Mouse (Mus musculus) heart, postnatal 0 days (tissue): Measurements from ENCODE around the gene Crat. TPM values are rescaled to one million over a fixed set of nuclear protein-coding genes. Genes with fewer than 3 reads are reported as not detected.

Experiments used
- ATAC-seq: fragments of 200-750 bp; cut with Nextera tagmentation; 2 replicates; pipeline ENCODE4 v1.8.0; 2017; ENCODE audit warnings: low read depth, moderate number of reproducible peaks, moderate library complexity; ENCODE audit not compliant: insufficient read depth
- DNase-seq: peaks from one replicate; pipeline ENCODE4 v3.0.0-alpha.2; 2016; ENCODE audit warnings: low spot score
- H3K27ac ChIP-seq: fragments of 300-500 bp; sonication (generic); 2 replicates; pipeline ENCODE4 v1.5.1; 2014; ENCODE audit warnings: low read depth, mild to moderate bottlenecking
- H3K27me3 ChIP-seq: fragments of 300-500 bp; sonication (generic); 2 replicates; pipeline ENCODE4 v1.6.1; 2014; ENCODE audit warnings: low read length, mixed read lengths; ENCODE audit not compliant: control insufficient read depth, insufficient read depth
- H3K36me3 ChIP-seq: fragments of 300-500 bp; sonication (generic); replicated peaks from 2 replicates; pipeline ENCODE4 v1.6.1; 2014; ENCODE audit warnings: low read length, mixed read lengths; ENCODE audit not compliant: control insufficient read depth, insufficient read depth
- H3K4me1 ChIP-seq: fragments of 300-500 bp; sonication (generic); 2 replicates; pipeline ENCODE4 v1.6.1; 2014; ENCODE audit warnings: antibody characterized with exemption; ENCODE audit not compliant: control insufficient read depth, insufficient read depth
- H3K4me2 ChIP-seq: fragments of 300-500 bp; sonication (generic); 2 replicates; pipeline ENCODE4 v1.6.1; 2014; ENCODE audit warnings: low read depth, mild to moderate bottlenecking, low read length, moderate library complexity
- H3K4me3 ChIP-seq: fragments of 300-500 bp; sonication (generic); 2 replicates; pipeline ENCODE4 v1.5.1; 2014; ENCODE audit warnings: low read depth, low read length
- H3K9ac ChIP-seq: fragments of 300-500 bp; sonication (generic); replicated peaks from 2 replicates; pipeline ENCODE4 v1.6.1; 2014; ENCODE audit warnings: low read depth, low read length, mixed read lengths
- H3K9me3 ChIP-seq: fragments of 300-500 bp; sonication (generic); replicated peaks from 2 replicates; pipeline ENCODE4 v1.6.1; 2016; ENCODE audit warnings: low read length; ENCODE audit not compliant: control insufficient read depth
- CTCF ChIP-seq: IDR thresholded peaks from 2 replicates; pipeline ENCODE4 v1.5.1; 2016; ENCODE audit warnings: antibody characterized with exemption, control low read depth, low read depth
- EP300 ChIP-seq: IDR thresholded peaks from 2 replicates; pipeline ENCODE4 v1.6.1; 2016; ENCODE audit warnings: antibody characterized with exemption, low read depth
- WGBS: fragments of 180-500 bp; shearing (Covaris S2); extraction: QIAGEN DNeasy Blood & Tissue Kit; methylation state at CpG from one replicate; pipeline ENCODE4 v1.1.7; 2014; 5-methylcytosine and 5-hydroxymethylcytosine counted together
- polyA plus RNA-seq: library from polyadenylated mRNA; unstranded; fragments of >200 nt; fragmentation: Nextera tagmentation; extraction: Ambion mirVana; gene quantifications from 2 replicates; pipeline ENCODE4 v1.2.1, GENCODE M21; 2015
- total RNA-seq: library from RNA; depleted of rRNA; stranded (reverse); fragments of >200 nt; gene quantifications from 2 replicates; pipeline ENCODE4 v1.2.3, GENCODE M21; 2014; ENCODE audit warnings: low replicate concordance

Crat gene
- total and polyA plus RNA-seq, 2 experiments from 2014 or later = 263 to 413 TPM

DNA sequence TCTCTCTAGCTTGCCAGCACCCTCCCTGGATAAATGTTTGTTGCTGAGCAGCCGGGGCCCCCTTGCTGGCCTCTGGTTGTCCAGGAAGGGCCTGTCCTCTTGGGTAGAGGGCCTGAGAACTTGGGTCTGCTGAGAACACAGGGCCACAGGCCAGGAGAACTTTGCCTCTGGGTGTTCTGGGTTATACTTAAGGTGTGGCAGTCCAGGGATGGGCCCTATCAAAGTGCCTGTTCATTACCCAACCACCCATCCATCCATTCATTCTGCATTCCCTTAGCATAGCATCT is 22.3 kb downstream of the Crat start:
- Histone ChIP-seq H3K36me3 (peaks cover 27% of the 10 kb centered on the region), H3K27ac (peak overlapping the region; percentile 87), H3K9me3 (no peaks in the 10 kb centered on the region), H3K27me3 (no peaks in the 10 kb centered on the region), H3K9ac (peak overlapping the region; percentile 65), H3K4me2 (peak overlapping the region; percentile 93), H3K4me1 (peaks cover 9% of the 10 kb centered on the region), H3K4me3 (peak overlapping the region; percentile 81)
- 43% methylated on average over 1 of the region's 1 CpGs for WGBS
- TF ChIP-seq CTCF (no peak), EP300 (no peak)
- DNase-seq = no peak
- no peak for ATAC-seq

DNA sequence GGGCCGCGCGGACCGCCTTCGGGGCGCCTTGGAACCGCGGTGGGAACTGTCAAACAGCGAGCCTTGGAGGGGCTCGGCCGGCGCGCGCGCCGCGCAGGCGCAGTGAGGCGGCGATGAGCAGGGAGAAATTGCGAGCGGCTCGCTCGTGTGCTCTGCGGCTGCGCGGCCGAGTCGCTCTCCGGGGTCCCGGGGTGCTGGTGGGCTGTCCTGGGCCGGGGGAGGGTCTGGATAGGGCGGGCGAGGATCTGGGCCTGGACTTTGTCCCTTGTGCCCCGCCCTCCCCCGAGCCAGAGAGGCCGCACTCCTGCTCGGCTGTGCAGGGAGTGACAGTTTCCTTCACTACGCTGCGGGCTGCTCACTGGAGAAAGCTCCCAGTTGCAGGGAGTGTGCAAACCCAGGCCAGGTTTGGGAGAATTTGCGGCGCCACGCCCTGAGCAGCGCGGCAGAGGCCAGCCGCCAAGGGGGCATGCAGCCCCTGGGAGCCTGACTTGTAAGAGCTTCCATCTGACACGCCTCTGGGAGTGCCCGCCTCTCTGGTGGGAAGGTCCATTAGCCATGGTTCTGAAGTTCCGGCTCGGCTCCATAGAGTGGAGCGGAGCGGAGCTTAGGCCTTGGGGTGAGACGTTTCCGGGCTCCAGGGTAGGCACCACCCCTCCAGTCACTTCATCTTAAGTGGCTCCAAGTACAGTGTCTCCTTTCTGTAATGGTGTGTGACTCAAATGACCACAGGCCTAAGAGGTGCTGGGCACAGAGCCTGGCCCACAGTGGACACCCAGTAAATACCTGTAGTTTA is 22.8 kb downstream of the Crat start:
- H3K4me3 ChIP-seq = peak overlapping the region; percentile 81
- peak; percentile 66 for ATAC-seq
- no peaks in the 10 kb centered on the region for H3K27me3 ChIP-seq
- peak; percentile 66 for DNase-seq
- H3K4me2 ChIP-seq = peak overlapping the region; percentile 93
- WGBS = 0% methylated on average over 50 of the region's 54 CpGs
- H3K9me3 ChIP-seq = no peaks in the 10 kb centered on the region
- peak overlapping the region; percentile 65 for H3K9ac ChIP-seq
- H3K4me1 ChIP-seq = peaks cover 9% of the 10 kb centered on the region
- H3K36me3 ChIP-seq = peaks cover 22% of the 10 kb centered on the region
- TF ChIP-seq CTCF (no peak), EP300 (no peak)
- H3K27ac ChIP-seq = peak overlapping the region; percentile 87

DNA sequence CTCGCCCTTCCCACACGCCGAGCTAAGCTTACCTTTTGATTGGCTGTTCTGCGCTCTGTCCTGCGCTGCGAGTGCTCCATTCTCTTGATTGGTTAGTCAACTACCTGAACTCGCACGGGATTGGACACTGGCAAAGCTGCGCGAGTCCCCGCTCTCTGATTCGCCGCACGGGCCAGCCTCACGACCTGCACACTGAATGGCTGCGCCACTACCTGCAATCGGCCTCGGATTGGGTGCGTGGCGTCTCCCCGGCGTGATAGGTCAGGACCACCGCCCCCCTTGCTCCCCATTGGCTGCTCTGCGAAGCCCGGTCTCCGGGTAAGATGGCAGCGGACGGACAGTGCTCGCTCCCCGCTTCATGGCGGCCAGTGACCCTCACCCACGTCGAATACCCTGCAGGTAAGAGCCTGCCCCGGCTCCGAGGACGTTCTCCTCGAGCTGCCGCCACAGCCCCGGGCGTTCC is 23.5 kb downstream of the Crat start, which contains the start of gene Dolpp1:
Dolpp1 (plus strand) TSS at position 141 of the 463 bp plus-strand sequence.
- peak within 1 kb of the TSS; percentile 65 for H3K9ac ChIP-seq
- peak within 1 kb of the TSS; percentile 81 for H3K4me3 ChIP-seq
- WGBS = under 1% methylated on average over 39 of the region's 40 CpGs
- ATAC-seq (peak; percentile 96), DNase-seq (peak; percentile 98)
- H3K9me3 ChIP-seq = no peaks in the 10 kb centered on the region
- no peaks in the 10 kb centered on the region for H3K27me3 ChIP-seq
- no peak for TF ChIP-seq CTCF
- TF ChIP-seq EP300 = peak; percentile 99
- peak within 1 kb of the TSS; percentile 93 for H3K4me2 ChIP-seq
- H3K36me3 ChIP-seq = peaks cover 16% of the 10 kb centered on the region
- H3K4me1 ChIP-seq = peaks cover 9% of the 10 kb centered on the region
- peak within 1 kb of the TSS; percentile 87 for H3K27ac ChIP-seq

- H3K9ac ChIP-seq = no peak overlapping the region
- peaks cover 9% of the 10 kb centered on the region for H3K36me3 ChIP-seq
- peaks cover 9% of the 10 kb centered on the region for H3K4me1 ChIP-seq
- no peak overlapping the region for H3K4me3 ChIP-seq
- ATAC-seq (no peak), DNase-seq (no peak)
- TF ChIP-seq CTCF (0 out of 2 replicates have a peak, but pooled peaks have one; percentile 11), EP300 (no peak)
- no peaks in the 10 kb centered on the region for H3K27me3 ChIP-seq
- H3K27ac ChIP-seq = no peak overlapping the region
- 84% methylated on average over 2 of the region's 2 CpGs for WGBS
- no peak overlapping the region for H3K4me2 ChIP-seq
- H3K9me3 ChIP-seq = no peaks in the 10 kb centered on the region
Observed at GRCm38 (mm10) chr2:30389000-30389399, 26.6 kb downstream of the Crat start.

DNA sequence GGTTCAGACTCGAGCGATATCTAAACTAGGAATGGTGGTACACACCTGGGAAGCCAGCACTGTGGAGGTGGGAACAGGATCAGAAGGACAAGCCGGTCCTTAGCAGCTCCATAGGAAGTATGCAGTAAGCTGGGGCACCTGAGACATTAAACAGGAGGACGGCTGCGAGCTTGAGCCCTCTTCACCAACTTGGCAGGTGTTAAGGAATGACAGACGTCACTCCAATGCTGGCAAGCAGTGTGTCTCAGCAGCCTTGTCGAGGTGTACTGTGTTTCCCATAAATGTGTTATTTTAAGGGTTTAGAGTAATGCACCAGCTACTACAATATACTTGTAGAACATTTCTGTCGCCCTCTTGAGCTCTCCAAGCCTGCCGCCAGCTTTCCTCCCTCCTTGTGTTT is 28.7 kb downstream of the Crat start:
- no peaks in the 10 kb centered on the region for H3K27me3 ChIP-seq
- no peak for TF ChIP-seq CTCF
- TF ChIP-seq EP300 = no peak

DNA sequence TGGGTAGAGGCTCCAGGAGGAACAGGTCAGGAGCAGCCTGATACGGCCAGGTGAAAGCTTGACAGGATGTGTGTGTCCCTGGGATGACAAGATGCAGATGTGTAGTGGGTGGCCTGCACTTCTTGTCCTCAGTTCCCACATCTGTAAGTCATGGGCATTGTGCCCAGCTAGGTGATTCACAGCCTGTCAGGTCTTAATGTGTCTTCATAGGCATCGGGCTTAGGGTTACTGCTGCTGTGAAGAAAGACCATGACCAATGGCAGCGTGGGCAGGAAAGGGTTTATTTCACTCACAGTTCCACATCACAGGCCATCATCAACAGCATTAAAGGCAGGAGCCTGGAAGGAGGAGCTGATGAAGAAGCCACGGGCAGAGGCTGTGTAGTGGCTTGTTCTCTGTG is 30.0 kb downstream of the Crat start:
- H3K27ac ChIP-seq = no peak overlapping the region
- WGBS = 81% methylated on average over 4 of the region's 4 CpGs
- no peaks in the 10 kb centered on the region for H3K4me1 ChIP-seq
- H3K4me3 ChIP-seq = no peak overlapping the region
- no peak for TF ChIP-seq CTCF
- no peak for TF ChIP-seq EP300
- no peaks in the 10 kb centered on the region for H3K9me3 ChIP-seq
- ATAC-seq (no peak), DNase-seq (no peak)
- no peak overlapping the region for H3K4me2 ChIP-seq
- H3K27me3 ChIP-seq = no peaks in the 10 kb centered on the region
- H3K9ac ChIP-seq = no peak overlapping the region
- peaks cover 43% of the 10 kb centered on the region for H3K36me3 ChIP-seq

More for the DNA sequence above, 28.7 kb downstream of the Crat start:
- Histone ChIP-seq H3K9ac (no peak overlapping the region), H3K4me1 (no peaks in the 10 kb centered on the region), H3K36me3 (peaks cover 30% of the 10 kb centered on the region), H3K27ac (no peak overlapping the region), H3K4me3 (no peak overlapping the region), H3K9me3 (no peaks in the 10 kb centered on the region), H3K4me2 (no peak overlapping the region)
- ATAC-seq (no peak), DNase-seq (no peak)
- 59% methylated on average over 9 of the region's 9 CpGs for WGBS
